Mouse (Mus musculus) gastrocnemius, adult 18-20 months (tissue): Measurements from ENCODE around the gene Mrpl39. TPM values are rescaled to one million over a fixed set of nuclear protein-coding genes. Genes with fewer than 3 reads are reported as not detected.

Experiments used
- DNase-seq: peaks from one replicate; pipeline ENCODE4 v3.0.0; 2021; ENCODE audit warnings: low spot score
- total RNA-seq, 2 experiments: library from RNA; stranded (reverse); gene quantifications; 2 replicates each; pipeline ENCODE4 v1.2.3; 2021

The Mrpl39 gene
- total RNA-seq, 2 experiments from 2014 or later = 13.8 to 15.1 TPM

- DNase-seq = no peak
These were observed 9.4 kb upstream of the Mrpl39 start for GRCm38 (mm10) chr16:84744703-84745490.

DNA sequence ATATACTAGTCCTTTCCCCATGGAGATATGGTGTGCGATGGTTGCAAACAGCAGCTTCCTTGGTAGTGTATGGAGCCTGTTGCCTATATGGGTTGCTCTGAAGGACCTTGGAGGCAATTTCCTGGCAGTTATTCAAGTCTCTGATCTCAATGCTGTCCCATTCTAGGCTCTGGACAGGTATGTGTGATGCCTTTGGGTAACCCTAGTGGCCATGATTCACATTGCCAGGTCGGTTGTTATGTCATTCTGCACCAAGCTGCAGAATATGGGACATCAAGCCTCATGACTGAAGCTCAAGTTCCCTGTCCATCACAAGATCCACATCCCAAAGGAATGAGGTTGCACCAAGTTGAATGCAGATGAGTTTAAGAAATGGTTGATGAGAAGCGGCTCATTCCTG lies 1.8 kb upstream of the Mrpl39 start:
- DNase-seq = no peak

DNA sequence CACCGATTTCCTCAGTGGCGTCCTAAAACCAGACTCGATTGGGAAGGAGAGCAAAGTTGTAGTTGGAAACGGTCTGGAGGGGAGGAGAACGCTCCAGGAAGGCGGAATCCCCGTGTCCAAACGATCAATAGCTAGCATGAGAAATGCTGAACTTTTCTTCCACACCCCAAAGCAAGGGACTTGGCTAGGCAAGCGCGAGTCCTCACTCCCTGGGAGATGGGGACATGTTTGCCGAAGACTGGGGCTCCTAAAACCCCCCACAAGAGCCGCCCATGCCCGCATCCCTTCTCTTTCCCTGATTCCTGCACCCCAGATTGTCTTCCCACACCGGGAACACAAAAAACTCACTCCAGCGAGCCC lies 756 bp downstream of the Mrpl39 start:
- no peak for DNase-seq

- DNase-seq = no peak
These were observed 14.9 kb downstream of the Mrpl39 start for GRCm38 (mm10) chr16:84720670-84721069.

- DNase-seq = no peak
These were observed 17.3 kb downstream of the Mrpl39 start for GRCm38 (mm10) chr16:84718250-84718649.

DNA sequence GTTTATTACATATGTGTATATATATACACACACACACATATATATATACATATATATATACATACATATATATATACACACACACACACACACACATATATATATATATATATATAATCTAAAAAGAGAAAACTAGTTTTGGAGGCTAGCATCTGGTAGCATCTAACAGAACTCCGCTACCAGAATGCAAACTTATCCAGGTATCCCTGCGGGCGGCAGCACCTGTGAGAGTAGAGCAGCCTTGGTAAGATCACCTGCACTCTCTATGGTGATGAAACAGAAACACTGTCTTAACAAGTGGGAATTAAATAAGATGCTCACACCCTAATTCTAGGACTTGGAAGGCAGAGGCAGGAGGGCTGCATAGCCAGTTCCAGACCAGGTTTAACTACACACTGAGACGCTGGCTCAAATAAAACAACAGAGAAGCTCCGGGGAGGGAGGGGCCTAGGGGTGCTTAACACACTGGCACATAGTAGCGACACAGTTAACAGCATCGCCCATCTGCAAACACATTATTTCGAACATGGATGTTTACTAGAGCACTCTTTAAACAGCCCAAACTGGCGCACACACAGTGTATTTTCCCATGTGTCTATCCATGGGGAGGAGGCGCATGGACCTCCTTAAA lies 17.8 kb downstream of the Mrpl39 start:
- DNase-seq = no peak

- DNase-seq = no peak
These were observed 18.6 kb downstream of the Mrpl39 start for GRCm38 (mm10) chr16:84716724-84717617.

- DNase-seq = no peak
These were observed 19.3 kb downstream of the Mrpl39 start for GRCm38 (mm10) chr16:84716197-84716596.

DNA sequence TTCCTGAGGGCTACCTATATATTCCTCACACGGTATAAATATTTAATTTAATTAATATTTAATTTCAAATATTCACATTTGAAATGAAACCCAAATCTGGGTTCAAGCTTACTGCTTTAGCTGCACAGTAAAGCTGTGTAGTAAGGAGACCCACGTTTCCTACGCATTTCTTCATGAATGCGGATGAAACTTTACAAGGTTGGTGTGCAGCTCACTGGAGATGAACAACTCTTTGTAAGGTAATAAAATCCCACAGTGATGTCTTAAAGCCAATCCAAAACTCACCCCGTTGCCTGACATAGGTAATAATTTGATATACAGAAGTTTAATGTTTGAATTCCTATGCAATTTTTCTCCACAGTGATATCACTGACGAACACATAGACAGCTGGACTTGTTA lies 20.6 kb downstream of the Mrpl39 start:
- no peak for DNase-seq

DNA sequence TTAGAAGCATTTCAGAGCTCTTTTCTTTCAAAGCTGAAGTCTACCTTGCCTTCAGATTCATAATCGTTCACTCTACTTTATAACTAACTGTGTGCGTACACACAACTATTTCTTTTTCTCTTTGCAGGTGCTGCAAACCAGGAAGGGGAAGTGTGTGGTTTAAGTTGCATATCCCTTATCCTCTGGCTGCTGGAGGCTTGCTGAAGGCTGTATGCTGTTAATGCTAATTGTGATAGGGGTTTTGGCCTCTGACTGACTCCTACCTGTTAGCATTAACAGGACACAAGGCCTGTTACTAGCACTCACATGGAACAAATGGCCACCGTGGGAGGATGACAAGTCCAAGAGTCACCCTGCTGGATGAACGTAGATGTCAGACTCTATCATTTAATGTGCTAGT lies 21.6 kb downstream of the Mrpl39 start:
- DNase-seq = no peak

GRCm38 (mm10) chr16:84713156-84713555 lies 22.4 kb downstream of the Mrpl39 start:
- no peak for DNase-seq

DNA sequence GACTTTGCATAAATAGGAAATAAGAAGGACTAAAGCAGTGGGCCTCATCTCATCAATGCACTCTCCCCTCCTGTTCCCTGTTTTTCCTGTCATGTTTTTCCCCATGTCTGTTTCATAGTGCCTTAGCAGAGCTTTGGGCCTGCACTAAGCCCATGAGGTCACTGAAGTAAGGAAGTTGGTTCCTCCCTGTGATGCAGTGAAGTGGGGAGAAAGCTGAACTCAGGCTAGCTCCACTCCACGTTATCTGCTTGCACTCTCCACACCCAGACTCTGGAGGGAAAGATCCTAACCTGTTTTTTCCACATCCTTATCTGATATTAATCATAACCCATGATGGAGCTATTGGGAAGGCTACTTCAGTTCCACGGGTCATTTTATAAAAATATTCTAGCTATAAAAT lies 26.9 kb downstream of the Mrpl39 start:
- no peak for DNase-seq

- DNase-seq = no peak
These were observed 27.7 kb downstream of the Mrpl39 start for GRCm38 (mm10) chr16:84707802-84708201.

DNA sequence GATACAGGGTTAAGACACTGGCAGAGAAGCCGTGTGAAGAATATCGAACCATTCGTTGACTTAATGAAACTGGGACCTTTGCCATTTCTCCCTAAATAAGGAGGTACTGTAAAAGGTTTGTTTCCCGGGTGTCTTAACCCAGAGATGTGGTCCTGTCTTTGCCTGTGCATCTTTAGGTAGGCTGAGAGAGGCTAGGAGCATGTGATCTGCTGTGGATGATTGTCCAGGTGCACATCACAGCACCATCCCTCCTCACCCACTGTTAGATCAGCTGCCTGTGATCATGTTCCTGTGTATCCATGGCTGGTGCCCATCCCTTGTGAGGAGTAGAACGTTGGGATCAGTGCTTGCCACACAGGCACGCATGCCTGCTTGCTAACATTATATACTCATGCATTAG lies 29.0 kb downstream of the Mrpl39 start:
- DNase-seq = no peak

DNA sequence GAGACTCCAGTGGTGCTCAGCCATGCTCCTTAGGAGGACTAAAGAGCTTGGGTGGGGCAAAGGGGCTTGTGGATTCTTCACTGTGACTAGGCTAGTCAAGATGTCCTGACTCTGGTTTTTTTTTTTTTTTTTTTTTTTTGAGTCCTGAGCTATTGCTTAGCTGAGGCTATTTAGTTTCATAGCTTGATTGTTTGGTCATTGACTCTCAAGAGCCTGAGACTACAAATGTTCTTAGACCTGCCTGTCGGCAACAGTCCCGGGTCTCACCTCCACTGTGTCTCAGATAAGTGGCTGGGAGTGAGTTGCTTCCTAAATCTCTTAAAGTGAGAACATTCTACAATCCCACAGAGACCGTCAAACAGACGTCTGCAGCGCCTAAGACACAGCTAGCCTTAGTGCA lies 30.0 kb downstream of the Mrpl39 start:
- DNase-seq = no peak

DNA sequence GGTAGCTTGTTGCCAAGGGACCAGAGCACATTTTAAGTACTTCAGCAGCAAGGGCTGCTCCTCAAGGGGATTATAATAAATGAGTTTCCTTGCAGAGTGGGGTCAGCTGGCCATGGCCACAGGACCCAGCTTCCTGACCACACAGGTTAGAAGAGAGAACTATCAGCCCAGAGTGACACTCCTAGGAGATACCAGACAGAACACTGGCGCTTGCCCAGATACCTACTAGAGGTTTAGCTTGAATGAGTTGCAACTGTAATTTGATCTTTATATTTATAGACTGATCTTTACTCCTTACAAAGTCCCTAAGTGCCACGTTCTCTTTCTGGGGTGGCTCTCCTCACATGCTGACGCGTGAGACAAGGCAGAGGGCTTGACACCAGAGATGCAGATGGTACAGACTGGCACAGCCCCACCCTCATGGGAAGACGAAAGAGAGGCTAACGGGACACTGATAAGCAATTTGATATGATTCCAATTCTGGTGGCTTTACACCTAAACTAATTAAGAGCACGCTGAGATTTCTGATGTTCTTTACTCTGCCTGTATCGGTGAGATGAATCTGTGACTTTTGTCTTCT lies 30.8 kb downstream of the Mrpl39 start:
- DNase-seq = no peak

- DNase-seq = no peak
These were observed 31.5 kb downstream of the Mrpl39 start for GRCm38 (mm10) chr16:84703769-84704660.

GRCm38 (mm10) chr16:84703129-84703768 lies 32.3 kb downstream of the Mrpl39 start:
- DNase-seq = peak; percentile 22

DNA sequence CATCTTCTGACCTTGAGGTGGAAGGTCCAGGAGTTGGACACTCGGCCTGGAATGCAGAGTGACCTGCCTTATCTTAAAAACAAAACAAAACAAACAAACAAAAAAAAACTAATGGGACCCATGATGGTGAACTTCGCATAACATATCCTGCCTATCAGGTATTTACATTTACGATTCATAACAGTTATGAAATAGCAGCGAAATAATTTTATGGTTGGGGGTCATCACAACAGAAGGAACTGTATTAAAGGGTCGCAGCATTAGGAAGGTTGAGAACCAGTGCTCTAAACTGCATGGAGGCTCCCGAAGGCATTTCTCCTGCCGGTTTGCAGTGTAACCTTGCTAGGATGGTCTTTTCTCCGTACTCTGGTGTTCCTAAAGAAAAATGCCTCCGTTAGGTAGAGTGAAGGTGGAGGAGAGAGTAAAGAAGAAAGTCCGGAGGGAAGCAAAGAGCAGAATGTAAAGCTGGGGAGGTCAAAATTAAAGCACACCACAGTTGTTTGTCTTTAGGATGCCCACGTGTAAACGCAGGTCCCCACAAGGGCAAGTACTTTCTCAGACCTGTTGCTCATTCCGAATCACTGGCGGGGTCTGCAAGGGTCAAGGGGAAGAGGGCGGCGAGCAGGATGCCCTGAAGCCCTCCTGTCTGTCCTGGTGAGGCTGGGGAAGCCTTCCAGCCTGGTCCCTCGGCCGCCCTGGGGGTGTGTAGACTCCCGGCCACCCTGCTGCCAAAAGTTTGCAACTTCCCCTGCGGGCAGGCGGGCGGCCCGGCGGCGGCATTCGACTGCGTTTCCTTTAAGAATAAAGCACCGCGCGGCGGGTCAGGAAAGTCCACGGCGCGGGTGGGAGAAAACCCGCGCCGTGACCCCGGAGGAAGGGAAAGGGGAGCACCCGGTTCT lies 33.1 kb downstream of the Mrpl39 start:
- peak; percentile 15 for DNase-seq
